16 mouse cellular contexts compared by ENCODE assay signal in genomic region chr6:146732676-146733075, GRCm38 (mm10). TPM values are rescaled to one million over a fixed set of nuclear protein-coding genes. Genes with fewer than 3 reads are reported as not detected.
DNase-seq lines count a peak whose midpoint lies in the region; ATAC-seq and TF ChIP-seq lines count a peak whose summit lies in the region.
"Had no signal": no experiment of that assay in that cellular context is flagged by ENCODE, and none has a peak within 500 bp of the region (broad histone marks: within the 10 kb centered on the region; RNA-seq: fewer than 3 reads in every experiment).

No protein-coding gene starts in this region.

- no peak for TF ChIP-seq CTCF in gastrocnemius, adult 2 months (IDR thresholded peaks at IDR 0.05)
- TF ChIP-seq CTCF in left cerebral cortex, adult 2 months (IDR thresholded peaks at IDR 0.05): no peak

- intact Hi-C loops in heart, postnatal 14 days (cut with DNase I): no loop called here
- intact Hi-C loops in gastrocnemius, adult 2 months (cut with DNase I): no loop called here
- intact Hi-C loops in left cerebral cortex, adult 2 months (cut with DNase I): no loop called here

- 0 out of 2 replicates have a peak, but pooled peaks have one; percentile 21 for ATAC-seq in megakaryocyte progenitor cell, adult 5-6 weeks (replicated peaks; ENCODE audit: poor library complexity)
- ATAC-seq: forebrain, embryonic 16.5 days had no signal

- no peak overlapping the region for H3K4me3 ChIP-seq in gastrocnemius, adult 2 months
- H3K4me3 ChIP-seq in left cerebral cortex, adult 2 months: no peak overlapping the region
- H3K4me3 ChIP-seq: megakaryocyte, embryonic 14.5 days had no signal

- H3K27ac ChIP-seq in gastrocnemius, adult 2 months: no peak overlapping the region
- no peak overlapping the region for H3K27ac ChIP-seq in left cerebral cortex, adult 2 months
- H3K27ac ChIP-seq: hindbrain, embryonic 14.5 days had no signal

- DNase-seq in cerebellum, adult 9-11 months: peak; percentile 14
- no peak for DNase-seq in cerebellum, postnatal 4 days (ENCODE audit: low spot score in 2 of 2)
- DNase-seq in kidney, adult 9 months: peak; percentile 22
- DNase-seq in kidney, adult 18-20 months: no peak
- DNase-seq in heart, postnatal 14 days: peak; percentile 16 to 30
- DNase-seq in gastrocnemius, adult 2 months: no peak
- DNase-seq in left cerebral cortex, adult 2 months (ENCODE audit: extremely low spot score in 1 of 2, low spot score in 2 of 2): no peak
- DNase-seq: adrenal gland, postnatal 14 days; B cell, adult 2 months; gastrocnemius, postnatal 14 days; lung, adult 2 months; right cerebral cortex, postnatal 14 days had no signal

RNA-seq across cellular contexts. Expression of gene Stk38l, which starts 7.9 kb away (rescaled TPM):
- 10 to 100 TPM; 14.9 to 15.8 TPM for total RNA-seq in heart, postnatal 14 days (2021)
- 2.5 and 3.0 TPM in 2 replicates for total RNA-seq in megakaryocyte progenitor cell, adult 5-6 weeks (2015)
- 2.3 and 2.4 TPM in 2 replicates for total RNA-seq in megakaryocyte progenitor cell, adult 5-6 weeks (2017)
- 10 to 100 TPM; 11.4 to 11.8 TPM for total RNA-seq in gastrocnemius, adult 2 months (2021)
- 10 to 100 TPM; 25.7 to 26.3 TPM for total RNA-seq in left cerebral cortex, adult 2 months (2021)

Comparison
In these comparisons a context has a peak if more than half of its experiments do, and no peak if none do; other contexts are left out.
1. DNase-seq: peak in cerebellum, adult 9-11 months (single experiment), kidney, adult 9 months (single experiment) and heart, postnatal 14 days (2 of 2); none in cerebellum, postnatal 4 days (0 of 2), kidney, adult 18-20 months (single experiment), gastrocnemius, adult 2 months (single experiment) and left cerebral cortex, adult 2 months (0 of 2).